Mouse (Mus musculus): ENCODE data around the gene Cct6b. TPM values are rescaled to one million over a fixed set of nuclear protein-coding genes. Genes with fewer than 3 reads are reported as not detected.

The Cct6b gene
- polyA plus RNA-seq, 1 experiment from 2014 or later = 0.38 TPM

DNA sequence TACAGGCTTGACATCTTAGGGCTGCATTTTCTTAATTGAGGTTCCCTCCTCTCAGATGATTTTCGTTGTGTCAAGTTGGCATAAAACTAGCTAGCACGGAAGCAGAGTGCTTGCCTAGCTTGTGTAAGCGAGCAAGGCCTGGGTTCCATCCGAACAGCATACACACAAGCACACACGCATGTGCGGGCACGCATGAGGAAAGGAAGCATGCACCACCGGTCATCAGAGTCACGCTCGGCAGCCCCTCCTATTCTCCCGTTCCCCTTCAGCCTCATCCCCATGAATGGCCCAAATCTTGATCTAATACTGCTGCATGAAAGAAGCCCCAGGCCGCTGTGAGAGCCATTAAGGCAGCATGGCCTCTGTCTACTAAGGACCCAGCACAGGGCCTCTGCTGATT, 85.6 kb downstream of the Cct6b start:
- H3K36me3 ChIP-seq (ENCODE audit: control insufficient read depth, insufficient read depth, low read length) = no peaks in the 10 kb centered on the region
- H3K4me1 ChIP-seq (ENCODE audit: control insufficient read depth in 2 of 2, insufficient read depth in 2 of 2, low read length in 2 of 2) = no peaks in the 10 kb centered on the region
- no peaks in the 10 kb centered on the region for H3K9me3 ChIP-seq (ENCODE audit: control insufficient read depth, low read length)
- 0 out of 2 replicates have a peak, but pooled peaks cover 5% of the 10 kb centered on the region for H3K27me3 ChIP-seq (ENCODE audit: control insufficient read depth, insufficient read depth, low read length)
- no peak for ATAC-seq (ENCODE audit: insufficient number of reproducible peaks, insufficient read depth, low FRiP score, low read depth)
- WGBS = 84% methylated on average over 12 of the region's 12 CpGs
- H3K4me3 ChIP-seq (ENCODE audit: control insufficient read depth in 1 of 2, insufficient read depth in 1 of 2, low read depth in 1 of 2, low read length in 2 of 2) = no peak overlapping the region
- H3K9ac ChIP-seq (ENCODE audit: low read length) = no peak overlapping the region
- H3K4me2 ChIP-seq (ENCODE audit: low read length) = no peak overlapping the region
- no peak overlapping the region for H3K27ac ChIP-seq (replicated peaks in 1 of 2; ENCODE audit: control insufficient read depth in 1 of 2, insufficient read depth in 1 of 2, low read depth in 2 of 2, low read length in 2 of 2)

Other genes with a start within 250 kb of the Cct6b start
- 24.4 and 27.1 TPM in 2 replicates for gene Zfp830, start within 50 bp of the Cct6b start, polyA plus RNA-seq (2014; fragmentation: Nextera tagmentation; extraction: Ambion mirVana)
- gene Lig3, start 16.8 kb upstream of the Cct6b start, polyA plus RNA-seq (2014; fragmentation: Nextera tagmentation; extraction: Ambion mirVana) = 22.9 and 25.4 TPM in 2 replicates
- 3.7 and 3.8 TPM in 2 replicates for gene Rffl, start 106.9 kb upstream of the Cct6b start, polyA plus RNA-seq (2014; fragmentation: Nextera tagmentation; extraction: Ambion mirVana)
- 15.0 and 15.8 TPM in 2 replicates for gene Rad51d, start 126.3 kb upstream of the Cct6b start, polyA plus RNA-seq (2014; fragmentation: Nextera tagmentation; extraction: Ambion mirVana)
- 0.09 and 0.35 TPM in 2 replicates for gene Fndc8, start 127.8 kb upstream of the Cct6b start, polyA plus RNA-seq (2014; fragmentation: Nextera tagmentation; extraction: Ambion mirVana)
- 18.8 and 19.0 TPM in 2 replicates for gene Nle1, start 144.1 kb upstream of the Cct6b start, polyA plus RNA-seq (2014; fragmentation: Nextera tagmentation; extraction: Ambion mirVana)
- 206 and 211 TPM in 2 replicates for gene Unc45b, start 146.2 kb upstream of the Cct6b start, polyA plus RNA-seq (2014; fragmentation: Nextera tagmentation; extraction: Ambion mirVana)
- gene Slfn5, start 187.0 kb upstream of the Cct6b start, polyA plus RNA-seq (2014; fragmentation: Nextera tagmentation; extraction: Ambion mirVana) = 6.2 and 6.8 TPM in 2 replicates
- gene Slfn9, start 227.5 kb upstream of the Cct6b start, polyA plus RNA-seq (2014; fragmentation: Nextera tagmentation; extraction: Ambion mirVana) = 12.4 and 13.8 TPM in 2 replicates